Mouse (Mus musculus): ENCODE data around the gene Myo16.

GRCm38 (mm10) chr8:10139536-10139935 is 14.2 kb upstream of the Myo16 start:
- TF ChIP-seq CEBPB (IDR thresholded peaks at IDR 0.05; ENCODE audit: low read depth), result no peak
- TF ChIP-seq CTCF (IDR thresholded peaks at IDR 0.05; ENCODE audit: control insufficient read depth, insufficient read depth, insufficient read length), result no peak
- no peak for TF ChIP-seq USF1 (IDR thresholded peaks at IDR 0.05; ENCODE audit: low read depth)

Measured in C2C12 (cell line).